Mouse (Mus musculus) brown adipose tissue, adult 24 weeks (tissue): ENCODE measurements around the gene Gpx3. TPM values are rescaled to one million over a fixed set of nuclear protein-coding genes. Genes with fewer than 3 reads are reported as not detected.

Experiments
- H3K27ac ChIP-seq: fragments of 200-500 bp; replicated peaks from 2 replicates; pipeline ENCODE4 v1.5.1; 2012; ENCODE audit warnings: low read depth, mild to moderate bottlenecking, low read length
- H3K4me1 ChIP-seq: fragments of 200-500 bp; 2 replicates; pipeline ENCODE4 v1.6.1; 2012; ENCODE audit warnings: low read length, mixed read lengths; ENCODE audit not compliant: control insufficient read depth, insufficient read depth, insufficient read length
- H3K4me3 ChIP-seq: fragments of 200-500 bp; 2 replicates; pipeline ENCODE4 v1.5.1; 2012; ENCODE audit warnings: low read depth, mild to moderate bottlenecking, low read length, moderate library complexity; ENCODE audit not compliant: insufficient read depth
- polyA plus RNA-seq: library from polyadenylated mRNA; stranded (reverse); fragments of >200 nt; gene quantifications from 2 replicates; pipeline ENCODE4 v1.2.4, GENCODE M21; 2012; ENCODE audit not compliant: missing spikeins, insufficient read depth, insufficient read length

Gene Gpx3
- polyA plus RNA-seq, 1 experiment, result 1,156 TPM

- Histone ChIP-seq H3K27ac (no peak overlapping the region), H3K4me3 (no peak overlapping the region), H3K4me1 (peaks cover 38% of the 10 kb centered on the region)
Measured at GRCm38 (mm10) chr11:54958571-54959073, 56.4 kb downstream of the Gpx3 start.

Other genes starting within 250 kb of the Gpx3 start
- 11.8 and 18.7 TPM in 2 replicates for gene Cdc42se2, start 114.8 kb upstream of the Gpx3 start, polyA plus RNA-seq
- 51.4 and 62.3 TPM in 2 replicates for gene Lyrm7, start 41.5 kb upstream of the Gpx3 start, polyA plus RNA-seq
- 558 and 608 TPM in 2 replicates for gene Hint1, start 36.1 kb upstream of the Gpx3 start, polyA plus RNA-seq
- 16.0 and 16.9 TPM in 2 replicates for gene Tnip1, start 60.5 kb downstream of the Gpx3 start, polyA plus RNA-seq
- 212 and 213 TPM in 2 replicates for gene Anxa6, start 131.0 kb downstream of the Gpx3 start, polyA plus RNA-seq
- gene Ccdc69, start 175.7 kb downstream of the Gpx3 start, polyA plus RNA-seq, result 42.5 and 46.3 TPM in 2 replicates
- gene Gm2a, start 195.7 kb downstream of the Gpx3 start, polyA plus RNA-seq, result 57.5 and 65.4 TPM in 2 replicates
- gene Slc36a3, start 249.3 kb downstream of the Gpx3 start, polyA plus RNA-seq, result not detected in 2 replicates